Mouse (Mus musculus) spleen, adult 10 weeks (tissue): ENCODE measurements around the gene Dcdc2a. TPM values are rescaled to one million over a fixed set of nuclear protein-coding genes. Genes with fewer than 3 reads are reported as not detected.

ENCODE experiments used
- polyA plus RNA-seq: library from polyadenylated mRNA; stranded (reverse); fragments of 350-450 nt; fragmentation: Illumina TruSeq; extraction: RNeasy Lipid Tissue Mini Kit (QIAGEN cat#74804); gene quantifications from one replicate; pipeline ENCODE4 v1.2.3, GENCODE M21; 2015; ENCODE audit warnings: low replicate concordance; ENCODE audit not compliant: insufficient read depth

The Dcdc2a gene
- polyA plus RNA-seq: not detected

GRCm38 (mm10) chr13:25055873-25056667, at the start of gene Dcdc2a:
TSS of gene Dcdc2a (plus strand) at chr13:25056004.

GRCm38 (mm10) chr13:25019793-25020539, 35.8 kb upstream of the Dcdc2a start, which contains the start of gene Mrs2:
TSS of gene Mrs2 (minus strand) at chr13:25020379.

Other genes with a start within 250 kb of the Dcdc2a start
- gene Acot13, start 224.5 kb upstream of the Dcdc2a start, polyA plus RNA-seq: 41.1 TPM
- gene Tdp2, start 224.3 kb upstream of the Dcdc2a start, polyA plus RNA-seq: 65.7 TPM
- gene D130043K22Rik, start 210.9 kb upstream of the Dcdc2a start, polyA plus RNA-seq: not detected
- 1.3 TPM for gene Aldh5a1, start 118.3 kb upstream of the Dcdc2a start, polyA plus RNA-seq
- gene Gpld1, start 112.9 kb upstream of the Dcdc2a start, polyA plus RNA-seq: 0.23 TPM
- gene Mrs2, start 35.6 kb upstream of the Dcdc2a start, polyA plus RNA-seq: 34.8 TPM
- not detected for gene Nrsn1, start 214.5 kb downstream of the Dcdc2a start, polyA plus RNA-seq